12 mouse cellular contexts compared by ENCODE assay signal in the genomic region with DNA sequence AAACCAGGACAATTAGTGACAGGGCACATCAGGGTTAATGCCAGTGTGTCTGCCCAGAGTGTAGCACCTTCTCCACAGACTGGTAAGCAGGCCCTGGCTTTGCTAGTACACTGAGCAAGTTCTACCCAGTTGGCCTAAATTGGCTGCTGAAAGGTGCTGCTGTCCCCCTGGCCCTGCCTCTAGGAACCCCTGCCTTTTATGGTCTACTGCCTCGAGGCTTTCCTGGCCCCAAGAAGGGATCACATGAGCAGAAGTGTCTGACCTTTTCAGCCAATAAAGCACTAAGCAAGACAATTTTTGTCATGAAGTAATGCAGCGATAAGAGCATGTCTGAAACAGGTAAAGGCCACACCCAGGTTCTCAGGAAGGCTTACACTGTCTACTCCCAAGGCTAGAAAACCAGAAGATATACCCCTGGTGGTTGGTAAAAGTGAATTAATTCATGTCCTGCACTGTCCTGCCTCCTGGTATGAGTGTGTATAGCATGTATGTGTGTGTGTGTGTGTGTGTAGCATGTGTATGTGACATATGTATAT. TPM values are rescaled to one million over a fixed set of nuclear protein-coding genes. Genes with fewer than 3 reads are reported as not detected.
DNase-seq lines count a peak whose midpoint lies in the region; ATAC-seq and TF ChIP-seq lines count a peak whose summit lies in the region.
"Had no signal": no experiment of that assay in that cellular context is flagged by ENCODE, and none has a peak within 500 bp of the region (broad histone marks: within the 10 kb centered on the region; RNA-seq: fewer than 3 reads in every experiment).

No protein-coding gene starts in this region.

- H3K36me3 ChIP-seq in kidney, adult 2 months (ENCODE audit: control insufficient read depth, insufficient read depth, low read length): no peaks in the 10 kb centered on the region
- peaks cover 26% of the 10 kb centered on the region for H3K36me3 ChIP-seq in limb, embryonic 15.5 days

- WGBS in kidney, adult 2 months: 16% methylated on average over 2 of the region's 2 CpGs
- 32% methylated on average over 2 of the region's 2 CpGs for WGBS in bone marrow, adult 2 months
- 48% methylated on average over 2 of the region's 2 CpGs for WGBS in limb, embryonic 15.5 days

- H3K4me1 ChIP-seq in kidney, adult 2 months (ENCODE audit: control insufficient read depth, insufficient read depth, low read length): peaks cover 73% of the 10 kb centered on the region
- peaks cover 18% of the 10 kb centered on the region for H3K4me1 ChIP-seq in bone marrow, adult 2 months (ENCODE audit: control insufficient read depth, insufficient read depth, low read length)
- H3K4me1 ChIP-seq in limb, embryonic 15.5 days: peaks cover 39% of the 10 kb centered on the region

- no peaks in the 10 kb centered on the region for H3K27me3 ChIP-seq in kidney, adult 2 months (replicated peaks; ENCODE audit: control insufficient read depth, insufficient read depth, low read length)
- no peaks in the 10 kb centered on the region for H3K27me3 ChIP-seq in limb, embryonic 15.5 days

- no peak overlapping the region for H3K4me2 ChIP-seq in limb, embryonic 15.5 days

- no peak overlapping the region for H3K4me3 ChIP-seq in kidney, adult 2 months (ENCODE audit: insufficient read depth, low read depth, low read length)
- no peak overlapping the region for H3K4me3 ChIP-seq in bone marrow, adult 2 months (replicated peaks; ENCODE audit: control insufficient read depth, low read depth, low read length)
- H3K4me3 ChIP-seq in limb, embryonic 15.5 days: no peak overlapping the region

- H3K27ac ChIP-seq in kidney, adult 2 months (ENCODE audit: insufficient read depth, low read depth, low read length): peak overlapping the region; percentile 86
- peak overlapping the region; percentile 46 for H3K27ac ChIP-seq in bone marrow, adult 2 months (ENCODE audit: control insufficient read depth, insufficient read depth, low read depth, low read length, poor library complexity)
- H3K27ac ChIP-seq in limb, embryonic 15.5 days: peak overlapping the region; percentile 75

- TF ChIP-seq POLR2A in kidney, adult 2 months (IDR thresholded peaks at IDR 0.05; ENCODE audit: low read depth, low read length): no peak
- TF ChIP-seq POLR2A in bone marrow, adult 2 months (IDR thresholded peaks at IDR 0.05; ENCODE audit: borderline replicate concordance, control insufficient read depth, low read depth, low read length): no peak

- H3K9ac ChIP-seq in limb, embryonic 15.5 days: no peak overlapping the region

- peak; percentile 77 for DNase-seq in kidney, adult 2 months
- no peak for DNase-seq in kidney, postnatal 10 days
- no peak for DNase-seq in frontal cortex, postnatal 25 days (ENCODE audit: low spot score in 2 of 2)
- DNase-seq in thymus, postnatal 14 days: no peak
- no peak for DNase-seq in right cerebral cortex, postnatal 10 days (ENCODE audit: low spot score in 2 of 2)
- DNase-seq: adrenal gland, postnatal 36 days; layer of hippocampus, adult 9-11 months; spleen, adult 18-20 months had no signal

- TF ChIP-seq CTCF in kidney, adult 2 months (conservative IDR thresholded peaks at IDR 0.05; ENCODE audit: insufficient read depth, insufficient read length, low read depth, low read length): no peak
- no peak for TF ChIP-seq CTCF in bone marrow, adult 2 months (IDR thresholded peaks at IDR 0.05; ENCODE audit: control insufficient read depth, insufficient read depth, low read length)

- peak; percentile 38 for ATAC-seq in erythroid progenitor cell, adult 5-6 weeks (replicated peaks; ENCODE audit: low FRiP score, poor library complexity, severe bottlenecking)
- ATAC-seq in limb, embryonic 15.5 days (ENCODE audit: insufficient number of reproducible peaks, low FRiP score, low TSS enrichment, low read depth): peak; percentile 48; the same call in 1 of the 2 replicates

- no peaks in the 10 kb centered on the region for H3K9me3 ChIP-seq in limb, embryonic 15.5 days

RNA-seq across cellular contexts. Expression of gene Hspb9, which starts 8.9 kb away (rescaled TPM):
- 0.48 and 0.49 TPM in 2 replicates for polyA plus RNA-seq in kidney, adult 2 months (2012; rRNA removed)
- polyA plus RNA-seq in bone marrow, adult 2 months (2011; ENCODE audit: insufficient read depth, insufficient read length, low replicate concordance, missing spikeins): not detected in 2 replicates
- total RNA-seq in erythroid progenitor cell, adult 5-6 weeks (2015; ENCODE audit: low replicate concordance): not detected in 2 replicates
- total RNA-seq in erythroid progenitor cell, adult 5-6 weeks (2017; ENCODE audit: low replicate concordance): not detected in 2 replicates
- polyA plus RNA-seq in limb, embryonic 15.5 days (2015; fragmentation: Nextera tagmentation; extraction: Ambion mirVana): 0.32 and 0.57 TPM in 2 replicates
- total RNA-seq: adrenal gland, postnatal 36 days had no signal
- polyA plus RNA-seq: neural tube, embryonic 14.5 days had no signal

RNA-seq across cellular contexts. Expression of gene Kat2a, which starts 10.3 kb away (rescaled TPM):
- 25.9 and 29.0 TPM in 2 replicates for polyA plus RNA-seq in kidney, adult 2 months (2012; rRNA removed)
- polyA plus RNA-seq in bone marrow, adult 2 months (2011; ENCODE audit: insufficient read depth, insufficient read length, low replicate concordance, missing spikeins): 7.6 and 16.3 TPM in 2 replicates
- 2.5 and 11.2 TPM in 2 replicates for total RNA-seq in erythroid progenitor cell, adult 5-6 weeks (2015; ENCODE audit: low replicate concordance)
- 1.9 and 2.6 TPM in 2 replicates for total RNA-seq in erythroid progenitor cell, adult 5-6 weeks (2017; ENCODE audit: low replicate concordance)
- 48.2 and 50.4 TPM in 2 replicates for polyA plus RNA-seq in limb, embryonic 15.5 days (2015; fragmentation: Nextera tagmentation; extraction: Ambion mirVana)

RNA-seq across cellular contexts. Expression of gene Rab5c, which starts 15.5 kb away (rescaled TPM):
- 445 and 472 TPM in 2 replicates for polyA plus RNA-seq in kidney, adult 2 months (2012; rRNA removed)
- polyA plus RNA-seq in bone marrow, adult 2 months (2011; ENCODE audit: insufficient read depth, insufficient read length, low replicate concordance, missing spikeins): 91.8 and 126 TPM in 2 replicates
- 99.8 and 136 TPM in 2 replicates for total RNA-seq in erythroid progenitor cell, adult 5-6 weeks (2015; ENCODE audit: low replicate concordance)
- total RNA-seq in erythroid progenitor cell, adult 5-6 weeks (2017; ENCODE audit: low replicate concordance): 80.2 and 110 TPM in 2 replicates
- 19.7 and 30.8 TPM in 2 replicates for polyA plus RNA-seq in limb, embryonic 15.5 days (2015; fragmentation: Nextera tagmentation; extraction: Ambion mirVana)

RNA-seq across cellular contexts. Expression of gene Dhx58, which starts 18.5 kb away (rescaled TPM):
- 3.7 and 6.2 TPM in 2 replicates for polyA plus RNA-seq in kidney, adult 2 months (2012; rRNA removed)
- polyA plus RNA-seq in bone marrow, adult 2 months (2011; ENCODE audit: insufficient read depth, insufficient read length, low replicate concordance, missing spikeins): 13.2 and 34.6 TPM in 2 replicates
- 6.8 and 7.5 TPM in 2 replicates for total RNA-seq in erythroid progenitor cell, adult 5-6 weeks (2015; ENCODE audit: low replicate concordance)
- 17.8 and 26.2 TPM in 2 replicates for total RNA-seq in erythroid progenitor cell, adult 5-6 weeks (2017; ENCODE audit: low replicate concordance)
- 2.9 and 3.6 TPM in 2 replicates for polyA plus RNA-seq in limb, embryonic 15.5 days (2015; fragmentation: Nextera tagmentation; extraction: Ambion mirVana)

RNA-seq across cellular contexts. Expression of gene Zfp385c, which starts 30.3 kb away (rescaled TPM):
- polyA plus RNA-seq in kidney, adult 2 months (2012; rRNA removed): 0.14 and 0.34 TPM in 2 replicates
- not detected in 2 replicates for polyA plus RNA-seq in bone marrow, adult 2 months (2011; ENCODE audit: insufficient read depth, insufficient read length, low replicate concordance, missing spikeins)
- total RNA-seq in erythroid progenitor cell, adult 5-6 weeks (2015; ENCODE audit: low replicate concordance): not detected in 2 replicates
- not detected in 2 replicates for total RNA-seq in erythroid progenitor cell, adult 5-6 weeks (2017; ENCODE audit: low replicate concordance)
- polyA plus RNA-seq in limb, embryonic 15.5 days (2015; fragmentation: Nextera tagmentation; extraction: Ambion mirVana): 1.4 and 1.8 TPM in 2 replicates
